Mouse (Mus musculus) embryonic facial prominence, embryonic 12.5 days (tissue): Measurements from ENCODE around the gene Ifngr1. TPM values are rescaled to one million over a fixed set of nuclear protein-coding genes. Genes with fewer than 3 reads are reported as not detected.

Source experiments
- polyA plus RNA-seq: library from polyadenylated mRNA; unstranded; fragments of >200 nt; fragmentation: Nextera tagmentation; extraction: Ambion mirVana; gene quantifications from 2 replicates; pipeline ENCODE4 v1.2.1, GENCODE M21; 2016

Gene Ifngr1
- polyA plus RNA-seq, 1 experiment from 2014 or later: 33.5 TPM

Other genes with a start within 250 kb of the Ifngr1 start
- 0.42 and 1.9 TPM in 2 replicates for gene Olig3, start 235.4 kb upstream of the Ifngr1 start, polyA plus RNA-seq
- gene Il22ra2, start 30.0 kb downstream of the Ifngr1 start, polyA plus RNA-seq: not detected in 2 replicates
- 0.18 TPM in 2 replicates for gene Il20ra, start 120.6 kb downstream of the Ifngr1 start, polyA plus RNA-seq